Mouse (Mus musculus) layer of hippocampus, adult 8-10 months (tissue): Measurements from ENCODE around the gene Olfr1153. TPM values are rescaled to one million over a fixed set of nuclear protein-coding genes. Genes with fewer than 3 reads are reported as not detected.

Experiments
- DNase-seq, 2 experiments: peaks; one replicate each; pipeline ENCODE4 v3.0.0; 2022; ENCODE audit warnings: low spot score in 2 of 2
- total RNA-seq, 4 experiments: library from RNA; stranded (reverse); gene quantifications; 2 replicates each; pipeline ENCODE4 v1.2.4; 2022

Gene Olfr1153
- total RNA-seq = not detected

- no peak for DNase-seq
Measured at GRCm38 (mm10) chr2:87894662-87895061, at the start of gene Olfr1153. Gene Olfr1153 (plus strand): TSS chr2:87894962.

- no peak for DNase-seq
Measured at GRCm38 (mm10) chr2:87855562-87855961, 39.2 kb upstream of the Olfr1153 start, which contains the start of gene Olfr1151. Gene Olfr1151 (plus strand): TSS chr2:87855862.

GRCm38 (mm10) chr2:87866192-87866591, 28.6 kb upstream of the Olfr1153 start, which contains the start of gene Olfr1152:
Gene Olfr1152 (plus strand): TSS chr2:87866492.
- no peak for DNase-seq

GRCm38 (mm10) chr2:87905066-87905465, 10.3 kb downstream of the Olfr1153 start, which contains the start of gene Olfr1154:
Gene Olfr1154 (minus strand): TSS chr2:87905166.
- no peak for DNase-seq

- DNase-seq = no peak
Measured at GRCm38 (mm10) chr2:87945037-87945436, 50.3 kb downstream of the Olfr1153 start, which contains the start of gene Olfr1155. Gene Olfr1155 (minus strand): TSS chr2:87945137.

Other genes starting within 250 kb of the Olfr1153 start
- not detected for gene Olfr1133, start 247.6 kb upstream of the Olfr1153 start, total RNA-seq
- gene Olfr1134, start 236.5 kb upstream of the Olfr1153 start, total RNA-seq = not detected
- not detected for gene Olfr1135, start 221.3 kb upstream of the Olfr1153 start, total RNA-seq
- not detected for gene Olfr1136, start 201.0 kb upstream of the Olfr1153 start, total RNA-seq
- gene Olfr1137, start 181.8 kb upstream of the Olfr1153 start, total RNA-seq = not detected
- gene Olfr1138, start 155.0 kb upstream of the Olfr1153 start, total RNA-seq = not detected
- gene Olfr1140, start 151.2 kb upstream of the Olfr1153 start, total RNA-seq = not detected
- gene Olfr1141, start 141.0 kb upstream of the Olfr1153 start, total RNA-seq = not detected
- gene Olfr152, start 115.5 kb upstream of the Olfr1153 start, total RNA-seq = not detected
- gene Olfr1143, start 94.4 kb upstream of the Olfr1153 start, total RNA-seq = not detected
- not detected for gene Olfr1145, start 85.1 kb upstream of the Olfr1153 start, total RNA-seq
- gene Olfr1148, start 64.4 kb upstream of the Olfr1153 start, total RNA-seq = not detected
- not detected for gene Olfr1150-ps1, start 51.0 kb upstream of the Olfr1153 start, total RNA-seq
- not detected for gene Olfr1151, start 39.1 kb upstream of the Olfr1153 start, total RNA-seq
- gene Olfr1152, start 28.5 kb upstream of the Olfr1153 start, total RNA-seq = not detected
- not detected for gene Olfr1154, start 10.2 kb downstream of the Olfr1153 start, total RNA-seq
- gene Olfr1155, start 50.2 kb downstream of the Olfr1153 start, total RNA-seq = not detected
- gene Olfr1156, start 58.1 kb downstream of the Olfr1153 start, total RNA-seq = not detected
- not detected for gene Olfr1157, start 73.3 kb downstream of the Olfr1153 start, total RNA-seq
- not detected for gene Olfr74, start 79.7 kb downstream of the Olfr1153 start, total RNA-seq
- gene Olfr1158, start 95.2 kb downstream of the Olfr1153 start, total RNA-seq = not detected
- gene Olfr1160, start 113.3 kb downstream of the Olfr1153 start, total RNA-seq = not detected
- not detected for gene Olfr1161, start 127.8 kb downstream of the Olfr1153 start, total RNA-seq
- gene Olfr73, start 142.7 kb downstream of the Olfr1153 start, total RNA-seq = not detected
- not detected for gene Olfr1162, start 156.2 kb downstream of the Olfr1153 start, total RNA-seq
- gene Olfr1163, start 176.9 kb downstream of the Olfr1153 start, total RNA-seq = not detected
- gene Olfr1164, start 199.0 kb downstream of the Olfr1153 start, total RNA-seq = not detected
- not detected for gene Olfr1166, start 233.3 kb downstream of the Olfr1153 start, total RNA-seq